Mouse (Mus musculus) c-Kit-positive CD71-positive TER-119-positive erythroid progenitor cells, embryonic 14.5 days (primary cell): ENCODE measurements around the gene Cpsf2.
"Not testable (repeated sequence)": the region's sequence is repeated elsewhere in the genome, so short reads cannot be mapped to it uniquely, and the experiment has no call there.

Source experiments
- DNase-seq: peaks from one replicate; pipeline ENCODE4 v3.0.0-alpha.2; 2013; ENCODE audit warnings: low spot score

Gene Cpsf2

GRCm38 (mm10) chr12:101975601-101976571 lies at the start of gene Cpsf2:
TSS of gene Cpsf2 (plus strand) at chr12:101975988.
- DNase-seq, result peak; percentile 77

GRCm38 (mm10) chr12:101928423-101928822 lies 47.4 kb upstream of the Cpsf2 start:
- no peak for DNase-seq

- no peak for DNase-seq
Measured at GRCm38 (mm10) chr12:101935223-101935622, 40.6 kb upstream of the Cpsf2 start.

- no peak for DNase-seq
Measured at GRCm38 (mm10) chr12:101937572-101937971, 38.2 kb upstream of the Cpsf2 start.

- DNase-seq, result no peak
Measured at GRCm38 (mm10) chr12:101947986-101948385, 27.8 kb upstream of the Cpsf2 start.

- no peak for DNase-seq
Measured at GRCm38 (mm10) chr12:101948801-101949200, 27.0 kb upstream of the Cpsf2 start.

GRCm38 (mm10) chr12:101955821-101956220 lies 20.0 kb upstream of the Cpsf2 start:
- not testable (repeated sequence) for DNase-seq

- DNase-seq, result no peak
Measured at GRCm38 (mm10) chr12:101957079-101957941, 18.5 kb upstream of the Cpsf2 start.

- DNase-seq, result peak; percentile 94
Measured at GRCm38 (mm10) chr12:101957942-101958544, 17.7 kb upstream of the Cpsf2 start, which contains the start of gene Atxn3. TSS of gene Atxn3 (minus strand) at chr12:101958246.

- DNase-seq, result no peak
Measured at GRCm38 (mm10) chr12:101958556-101958955, 17.2 kb upstream of the Cpsf2 start.

- not testable (repeated sequence) for DNase-seq
Measured at GRCm38 (mm10) chr12:101958960-101959780, 16.6 kb upstream of the Cpsf2 start.

GRCm38 (mm10) chr12:101971311-101971710 lies 4.5 kb upstream of the Cpsf2 start:
- no peak for DNase-seq

- no peak for DNase-seq
Measured at GRCm38 (mm10) chr12:101972230-101972629, 3.6 kb upstream of the Cpsf2 start.

- DNase-seq, result no peak
Measured at GRCm38 (mm10) chr12:101974571-101974970, 1.2 kb upstream of the Cpsf2 start.

- peak; percentile 50 for DNase-seq
Measured at GRCm38 (mm10) chr12:101975167-101975600, 604 bp upstream of the Cpsf2 start.

- DNase-seq, result no peak
Measured at GRCm38 (mm10) chr12:101976651-101977403, 1.0 kb downstream of the Cpsf2 start.

- DNase-seq, result no peak
Measured at GRCm38 (mm10) chr12:101977404-101977915, 1.7 kb downstream of the Cpsf2 start.

GRCm38 (mm10) chr12:101978162-101978561 lies 2.4 kb downstream of the Cpsf2 start:
- peak; percentile 45 for DNase-seq

GRCm38 (mm10) chr12:101978588-101978987 lies 2.8 kb downstream of the Cpsf2 start:
- DNase-seq, result no peak

- DNase-seq, result no peak
Measured at GRCm38 (mm10) chr12:101979213-101979750, 3.5 kb downstream of the Cpsf2 start.
